Mouse (Mus musculus): Measurements from ENCODE around the gene Gm10198. TPM values are rescaled to one million over a fixed set of nuclear protein-coding genes. Genes with fewer than 3 reads are reported as not detected.
A peak's percentile ranks its signal among the peaks of the same experiment; 100 is the strongest.

Gene Gm10198
- polyA plus RNA-seq, 1 experiment from 2014 or later = not detected

DNA sequence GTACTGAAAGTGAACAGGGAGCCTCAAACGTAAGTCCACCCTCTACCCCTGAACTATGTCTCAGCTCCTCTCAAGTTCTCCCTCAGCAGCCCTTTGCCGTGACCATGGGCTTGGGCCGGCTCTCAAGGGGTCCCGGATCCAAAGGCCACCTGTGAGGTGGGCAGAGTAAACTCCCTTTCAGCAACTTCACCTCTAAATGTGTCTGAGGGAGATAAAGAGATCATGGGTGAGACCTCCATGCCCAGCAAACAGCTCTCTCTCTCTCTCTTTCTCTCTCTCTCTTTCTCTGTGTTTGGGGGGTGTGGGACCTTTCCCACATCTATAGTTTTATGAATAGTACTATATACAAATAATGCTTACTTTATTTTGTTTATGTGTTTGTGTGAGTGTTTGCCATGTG, 36.2 kb upstream of the Gm10198 start:
- H3K27ac ChIP-seq (ENCODE audit: low read depth) = peak overlapping the region; percentile 58

DNA sequence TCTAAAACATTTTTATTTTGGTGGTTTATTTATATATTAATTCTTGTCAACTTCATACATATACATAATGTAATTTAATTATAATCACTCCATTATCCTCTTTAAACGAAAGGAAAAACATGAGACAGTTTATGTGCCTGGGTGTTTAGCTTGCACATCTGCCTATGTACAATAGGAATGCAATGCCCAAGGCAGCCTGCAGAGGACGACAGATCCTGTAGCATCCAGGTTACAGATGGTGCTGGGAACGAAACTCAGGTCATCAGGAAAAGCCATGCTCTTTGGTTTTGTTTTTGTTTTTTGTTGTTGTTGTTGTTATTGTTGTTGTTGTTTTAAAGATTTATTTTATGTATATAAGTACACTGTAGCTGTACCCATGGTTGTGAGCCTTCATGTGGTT, 32.4 kb upstream of the Gm10198 start:
- no peak for DNase-seq
- 94% methylated on average over 3 of the region's 3 CpGs for WGBS (ENCODE audit: insufficient replicate concordance)

More for the DNA sequence above, 36.2 kb upstream of the Gm10198 start:
- H3K4me1 ChIP-seq (ENCODE audit: insufficient read depth) = peaks cover 17% of the 10 kb centered on the region
- DNase-seq = no peak
- H3K4me2 ChIP-seq (ENCODE audit: low read depth, low read length) = peak overlapping the region; percentile 48
- TF ChIP-seq EP300 (IDR thresholded peaks at IDR 0.05; ENCODE audit: low read depth) (peak; percentile 34; the same call in 1 of the 2 replicates), CTCF (IDR thresholded peaks at IDR 0.05; ENCODE audit: low read depth) (no peak)
- no peaks in the 10 kb centered on the region for H3K27me3 ChIP-seq (ENCODE audit: insufficient read depth, low read length)
- H3K4me3 ChIP-seq (ENCODE audit: low read depth, low read length) = no peak overlapping the region
- 0 out of 2 replicates have a peak overlapping the region, but pooled peaks have one; percentile 16 for H3K9ac ChIP-seq (replicated peaks)
- peak; percentile 65 for ATAC-seq
- H3K9me3 ChIP-seq (ENCODE audit: low read length) = peaks cover 5% of the 10 kb centered on the region; the same call in 1 of the 2 replicates
- 63% methylated on average over 4 of the region's 4 CpGs for WGBS (ENCODE audit: insufficient replicate concordance)
- H3K36me3 ChIP-seq (replicated peaks; ENCODE audit: insufficient read depth, low read length) = no peaks in the 10 kb centered on the region

GRCm38 (mm10) chr13:111562595-111562994, 30.0 kb upstream of the Gm10198 start:
- DNase-seq (no peak), ATAC-seq (no peak)
- WGBS (ENCODE audit: insufficient replicate concordance) = 73% methylated on average over 5 of the region's 5 CpGs
- H3K9ac ChIP-seq (replicated peaks) = no peak overlapping the region
- no peak for TF ChIP-seq CTCF (IDR thresholded peaks at IDR 0.05; ENCODE audit: low read depth)
- no peak for TF ChIP-seq EP300 (IDR thresholded peaks at IDR 0.05; ENCODE audit: low read depth)
- no peaks in the 10 kb centered on the region for H3K36me3 ChIP-seq (replicated peaks; ENCODE audit: insufficient read depth, low read length)
- H3K27me3 ChIP-seq (ENCODE audit: insufficient read depth, low read length) = no peaks in the 10 kb centered on the region
- peaks cover 5% of the 10 kb centered on the region; the same call in 1 of the 2 replicates for H3K9me3 ChIP-seq (ENCODE audit: low read length)
- H3K4me2 ChIP-seq (ENCODE audit: low read depth, low read length) = no peak overlapping the region
- no peak overlapping the region for H3K4me3 ChIP-seq (ENCODE audit: low read depth, low read length)
- H3K4me1 ChIP-seq (ENCODE audit: insufficient read depth) = no peaks in the 10 kb centered on the region
- H3K27ac ChIP-seq (ENCODE audit: low read depth) = no peak overlapping the region

More for the DNA sequence above, 32.4 kb upstream of the Gm10198 start:
- ATAC-seq = no peak
- Histone ChIP-seq H3K36me3 (replicated peaks; ENCODE audit: insufficient read depth, low read length) (no peaks in the 10 kb centered on the region), H3K27ac (ENCODE audit: low read depth) (no peak overlapping the region), H3K27me3 (ENCODE audit: insufficient read depth, low read length) (no peaks in the 10 kb centered on the region), H3K4me1 (ENCODE audit: insufficient read depth) (peaks cover 5% of the 10 kb centered on the region), H3K9ac (replicated peaks) (no peak overlapping the region), H3K4me3 (ENCODE audit: low read depth, low read length) (no peak overlapping the region), H3K9me3 (ENCODE audit: low read length) (peaks cover 5% of the 10 kb centered on the region; the same call in 1 of the 2 replicates), H3K4me2 (ENCODE audit: low read depth, low read length) (no peak overlapping the region)
- peak; percentile 36 for TF ChIP-seq CTCF (IDR thresholded peaks at IDR 0.05; ENCODE audit: low read depth)
- no peak for TF ChIP-seq EP300 (IDR thresholded peaks at IDR 0.05; ENCODE audit: low read depth)

DNA sequence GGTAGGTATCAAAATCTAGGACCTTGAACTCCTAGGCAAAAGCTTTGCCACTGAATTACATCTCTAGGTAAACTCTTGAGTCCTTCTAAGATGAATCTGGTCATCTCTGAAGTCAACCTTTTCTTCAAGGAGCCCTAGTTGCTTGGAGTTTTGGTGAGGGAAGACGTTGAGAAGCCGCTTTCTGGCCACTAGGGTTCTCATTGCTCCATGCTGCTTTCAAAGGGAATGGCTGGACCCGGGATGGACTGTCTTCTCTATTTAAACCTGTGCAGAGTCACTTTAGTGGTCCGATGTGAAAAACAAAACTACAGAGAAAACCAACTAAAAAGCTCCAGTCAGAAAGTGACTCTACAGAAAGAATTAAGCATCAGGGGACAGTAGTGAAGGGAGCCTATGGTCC, 18.4 kb upstream of the Gm10198 start:
- no peak overlapping the region for H3K9ac ChIP-seq (replicated peaks)
- H3K4me3 ChIP-seq (ENCODE audit: low read depth, low read length) = no peak overlapping the region
- no peaks in the 10 kb centered on the region for H3K9me3 ChIP-seq (ENCODE audit: low read length)
- DNase-seq (no peak), ATAC-seq (no peak)
- H3K4me1 ChIP-seq (ENCODE audit: insufficient read depth) = no peaks in the 10 kb centered on the region; the same call in 1 of the 2 replicates
- TF ChIP-seq CTCF (IDR thresholded peaks at IDR 0.05; ENCODE audit: low read depth) (peak; percentile 62), EP300 (IDR thresholded peaks at IDR 0.05; ENCODE audit: low read depth) (no peak)
- 43% methylated on average over 4 of the region's 4 CpGs for WGBS (ENCODE audit: insufficient replicate concordance)
- no peak overlapping the region for H3K27ac ChIP-seq (ENCODE audit: low read depth)
- H3K36me3 ChIP-seq (replicated peaks; ENCODE audit: insufficient read depth, low read length) = no peaks in the 10 kb centered on the region
- H3K27me3 ChIP-seq (ENCODE audit: insufficient read depth, low read length) = no peaks in the 10 kb centered on the region
- no peak overlapping the region for H3K4me2 ChIP-seq (ENCODE audit: low read depth, low read length)

DNA sequence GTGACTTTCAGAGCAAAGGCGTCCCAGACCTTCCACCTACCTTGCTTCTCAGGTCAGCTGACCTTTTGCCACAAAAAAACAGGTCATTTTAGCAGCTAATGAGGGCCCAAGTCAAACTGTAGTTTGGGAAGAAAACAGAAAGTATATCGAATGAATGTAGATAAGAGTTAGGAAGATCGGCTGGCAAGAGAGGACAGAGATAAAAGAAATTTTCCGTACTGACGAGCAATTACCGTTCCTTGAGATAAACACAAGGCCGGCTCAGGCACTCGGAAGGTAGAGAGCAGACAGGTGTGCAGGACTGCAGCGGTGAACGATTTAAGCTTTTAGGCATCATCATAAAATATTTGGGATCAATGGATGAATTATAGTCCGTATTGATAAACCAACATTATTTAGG, 15.4 kb upstream of the Gm10198 start:
- no peaks in the 10 kb centered on the region for H3K27me3 ChIP-seq (ENCODE audit: insufficient read depth, low read length)
- H3K9ac ChIP-seq (replicated peaks) = no peak overlapping the region
- TF ChIP-seq EP300 (IDR thresholded peaks at IDR 0.05; ENCODE audit: low read depth) (peak; percentile 42; the same call in 1 of the 2 replicates), CTCF (IDR thresholded peaks at IDR 0.05; ENCODE audit: low read depth) (no peak)
- 76% methylated on average over 11 of the region's 11 CpGs for WGBS (ENCODE audit: insufficient replicate concordance)
- H3K4me1 ChIP-seq (ENCODE audit: insufficient read depth) = no peaks in the 10 kb centered on the region
- peak overlapping the region; percentile 1; the same call in 1 of the 2 replicates for H3K4me2 ChIP-seq (ENCODE audit: low read depth, low read length)
- H3K27ac ChIP-seq (ENCODE audit: low read depth) = no peak overlapping the region
- ATAC-seq (no peak), DNase-seq (no peak)
- H3K36me3 ChIP-seq (replicated peaks; ENCODE audit: insufficient read depth, low read length) = no peaks in the 10 kb centered on the region
- no peaks in the 10 kb centered on the region for H3K9me3 ChIP-seq (ENCODE audit: low read length)
- H3K4me3 ChIP-seq (ENCODE audit: low read depth, low read length) = no peak overlapping the region

DNA sequence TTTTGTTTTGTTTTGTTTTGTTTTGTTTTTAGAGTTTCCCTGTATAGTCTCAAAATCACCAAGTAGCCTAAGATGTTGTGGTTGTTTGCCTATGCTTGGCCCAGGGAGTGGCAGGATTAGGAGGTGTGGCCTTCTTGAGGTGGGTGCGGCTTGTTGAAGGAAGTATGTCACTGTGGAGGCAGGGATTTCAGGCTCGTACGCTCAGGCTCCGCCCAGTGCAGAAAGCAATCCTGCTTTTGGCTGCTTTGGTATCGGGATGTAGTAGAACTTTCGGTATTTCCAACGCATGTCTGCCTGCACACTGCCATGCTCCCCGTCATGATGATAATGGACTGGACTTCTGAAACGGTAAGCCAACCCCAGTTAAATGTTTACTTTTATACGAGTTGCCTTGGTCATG, 12.5 kb upstream of the Gm10198 start:
- H3K4me2 ChIP-seq (ENCODE audit: low read depth, low read length) = no peak overlapping the region
- no peak overlapping the region for H3K9ac ChIP-seq (replicated peaks)
- 95% methylated on average over 10 of the region's 10 CpGs for WGBS (ENCODE audit: insufficient replicate concordance)
- DNase-seq (no peak), ATAC-seq (no peak)
- H3K27ac ChIP-seq (ENCODE audit: low read depth) = no peak overlapping the region
- no peaks in the 10 kb centered on the region for H3K4me1 ChIP-seq (ENCODE audit: insufficient read depth)
- no peaks in the 10 kb centered on the region for H3K9me3 ChIP-seq (ENCODE audit: low read length)
- no peak for TF ChIP-seq CTCF (IDR thresholded peaks at IDR 0.05; ENCODE audit: low read depth)
- TF ChIP-seq EP300 (IDR thresholded peaks at IDR 0.05; ENCODE audit: low read depth) = no peak
- no peaks in the 10 kb centered on the region for H3K36me3 ChIP-seq (replicated peaks; ENCODE audit: insufficient read depth, low read length)
- H3K4me3 ChIP-seq (ENCODE audit: low read depth, low read length) = no peak overlapping the region
- H3K27me3 ChIP-seq (ENCODE audit: insufficient read depth, low read length) = no peaks in the 10 kb centered on the region

Measured in liver, postnatal 0 days (tissue).